Mouse (Mus musculus) heart, postnatal 0 days (tissue): Measurements from ENCODE around the gene Apoa1.

Experiments used
- CTCF ChIP-seq: IDR thresholded peaks from 2 replicates; pipeline ENCODE4 v1.5.1; 2016; ENCODE audit warnings: antibody characterized with exemption, control low read depth, low read depth
- EP300 ChIP-seq: IDR thresholded peaks from 2 replicates; pipeline ENCODE4 v1.6.1; 2016; ENCODE audit warnings: antibody characterized with exemption, low read depth

GRCm38 (mm10) chr9:46185191-46185590 is 43.2 kb upstream of the Apoa1 start:
- TF ChIP-seq CTCF (peak; percentile 62), EP300 (no peak)
